Mouse (Mus musculus): ENCODE measurements around the gene Exosc5.

- TF ChIP-seq CTCF (IDR thresholded peaks at IDR 0.05; ENCODE audit: borderline replicate concordance, insufficient read depth, low read length) = no peak
- no peak for TF ChIP-seq POLR2A (IDR thresholded peaks at IDR 0.05; ENCODE audit: low read depth, low read length)
Observed at GRCm38 (mm10) chr7:25681341-25682231, 22.6 kb downstream of the Exosc5 start.
